Mouse (Mus musculus): ENCODE results near the gene Trir.

The Trir gene

DNA sequence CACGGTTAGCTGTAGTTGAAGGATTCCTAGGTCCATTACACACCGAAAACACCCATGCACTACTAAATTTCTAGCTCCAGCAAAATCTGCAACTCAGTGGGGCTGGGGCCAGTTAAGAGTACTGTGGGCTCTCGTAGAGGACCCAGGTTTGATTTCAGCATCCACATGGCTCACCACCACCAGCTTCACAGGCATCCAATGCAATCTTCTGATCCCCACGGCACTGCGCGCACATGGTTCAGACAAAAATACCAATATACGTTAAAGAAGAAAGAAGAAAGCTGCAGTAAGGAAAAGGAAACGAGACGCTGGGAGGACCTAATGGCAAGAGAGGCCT lies 9.7 kb downstream of the Trir start:
- DNase-seq (ENCODE audit: low spot score in 2 of 2): no peak

- peak; percentile 86 to 88 for DNase-seq (ENCODE audit: low spot score in 2 of 2)
These were observed 10.2 kb downstream of the Trir start, which contains the start of gene Tnpo2 for GRCm38 (mm10) chr8:85036718-85037365. TSS of gene Tnpo2 (plus strand) at chr8:85036915.

DNA sequence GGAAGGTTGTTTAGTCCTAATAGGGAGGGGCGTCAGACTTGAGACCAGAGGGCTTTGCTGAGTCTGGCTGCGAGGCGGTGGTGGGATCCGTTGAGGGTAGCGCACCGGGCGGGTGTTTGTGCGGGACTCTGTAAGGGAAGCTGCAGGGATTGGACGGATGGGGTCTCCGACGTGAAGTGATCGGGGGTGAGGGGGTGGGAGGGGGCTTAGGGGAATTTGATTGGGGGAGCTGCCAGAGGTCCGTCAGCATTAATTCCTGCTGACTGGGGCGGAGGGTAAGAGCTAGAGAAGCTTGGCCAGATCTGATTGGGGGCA lies 10.7 kb downstream of the Trir start:
- no peak for DNase-seq (ENCODE audit: low spot score in 2 of 2)

DNA sequence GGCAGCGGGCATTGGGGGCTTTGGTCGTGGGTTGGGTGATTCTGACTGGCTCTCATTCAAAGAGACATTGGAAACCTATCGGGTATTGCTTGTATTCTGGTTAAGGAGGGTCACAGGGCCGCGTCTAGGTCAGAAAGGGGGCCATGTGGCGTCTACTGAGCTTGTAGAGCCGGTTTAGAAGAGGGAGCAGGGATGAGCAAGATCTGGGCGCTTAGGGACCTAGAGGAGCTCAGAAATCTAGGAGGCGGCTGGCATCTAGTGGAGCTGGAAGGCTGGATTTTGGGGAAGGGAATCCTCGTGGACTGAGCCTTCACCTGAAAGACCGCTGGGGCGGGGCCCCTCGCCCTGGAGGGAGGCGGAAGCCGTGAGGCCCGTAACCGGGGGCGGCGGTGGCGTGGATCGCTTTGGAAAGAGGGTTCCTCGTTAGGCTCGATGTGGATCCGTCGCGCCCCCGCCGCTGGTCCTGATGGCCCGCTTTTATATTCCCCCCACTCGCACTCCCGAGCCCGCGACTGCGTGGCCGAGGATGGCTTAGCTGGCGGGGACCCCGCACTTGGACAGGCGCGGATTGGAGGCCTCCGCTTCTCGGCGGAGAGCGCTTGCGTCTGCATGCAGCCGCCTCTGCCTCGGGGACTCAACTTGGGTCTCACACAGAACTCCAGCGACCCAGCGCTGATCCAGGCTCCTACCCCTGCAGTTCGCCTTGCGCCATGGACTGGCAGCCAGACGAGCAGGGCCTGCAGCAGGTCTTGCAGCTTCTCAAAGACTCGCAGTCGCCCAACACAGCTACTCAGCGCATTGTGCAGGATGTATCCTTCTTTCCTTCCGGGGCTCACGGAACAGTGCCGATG lies 11.3 kb downstream of the Trir start:
- DNase-seq (ENCODE audit: low spot score in 2 of 2): peak; percentile 14 to 26

DNA sequence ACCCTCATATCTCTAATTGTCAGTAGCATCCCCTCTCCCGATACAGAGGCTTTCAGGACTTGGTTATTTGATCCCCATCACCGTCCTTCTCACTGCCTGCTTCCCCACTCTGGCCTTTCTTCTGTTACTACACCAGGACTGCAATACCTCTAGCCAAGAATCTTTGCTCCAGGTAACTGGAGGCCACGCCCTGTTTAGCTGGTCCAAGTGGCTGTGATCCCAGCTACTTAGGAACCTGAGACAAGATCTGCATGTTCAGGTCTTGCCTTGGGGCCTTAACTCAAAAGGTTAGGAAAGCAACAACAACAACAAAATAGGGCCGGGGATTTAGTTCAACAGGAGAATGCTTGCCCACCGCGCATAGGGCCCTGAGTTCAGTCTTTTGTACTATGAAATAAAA lies 17.0 kb downstream of the Trir start:
- no peak for DNase-seq (ENCODE audit: low spot score in 2 of 2)

DNA sequence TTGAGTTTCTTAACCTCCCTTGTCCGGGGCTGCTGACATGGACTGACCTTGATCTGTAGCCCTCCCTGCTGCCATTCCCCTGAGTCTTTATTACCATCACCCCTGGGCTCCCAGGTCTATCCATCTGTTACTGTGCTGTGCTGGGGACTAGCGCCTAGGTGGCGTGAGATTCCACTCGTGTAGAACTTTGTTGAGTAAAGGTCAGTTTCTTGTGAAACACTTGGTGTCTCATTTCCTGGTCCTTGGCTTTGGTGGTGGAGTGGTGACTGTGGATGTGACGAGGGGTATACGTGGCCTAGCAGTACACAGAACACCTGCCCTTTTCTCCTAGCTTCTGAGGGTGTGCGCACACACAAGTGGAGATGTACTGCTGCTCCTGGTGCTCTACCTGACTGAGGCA lies 30.7 kb downstream of the Trir start:
- DNase-seq (ENCODE audit: low spot score in 2 of 2): no peak

DNA sequence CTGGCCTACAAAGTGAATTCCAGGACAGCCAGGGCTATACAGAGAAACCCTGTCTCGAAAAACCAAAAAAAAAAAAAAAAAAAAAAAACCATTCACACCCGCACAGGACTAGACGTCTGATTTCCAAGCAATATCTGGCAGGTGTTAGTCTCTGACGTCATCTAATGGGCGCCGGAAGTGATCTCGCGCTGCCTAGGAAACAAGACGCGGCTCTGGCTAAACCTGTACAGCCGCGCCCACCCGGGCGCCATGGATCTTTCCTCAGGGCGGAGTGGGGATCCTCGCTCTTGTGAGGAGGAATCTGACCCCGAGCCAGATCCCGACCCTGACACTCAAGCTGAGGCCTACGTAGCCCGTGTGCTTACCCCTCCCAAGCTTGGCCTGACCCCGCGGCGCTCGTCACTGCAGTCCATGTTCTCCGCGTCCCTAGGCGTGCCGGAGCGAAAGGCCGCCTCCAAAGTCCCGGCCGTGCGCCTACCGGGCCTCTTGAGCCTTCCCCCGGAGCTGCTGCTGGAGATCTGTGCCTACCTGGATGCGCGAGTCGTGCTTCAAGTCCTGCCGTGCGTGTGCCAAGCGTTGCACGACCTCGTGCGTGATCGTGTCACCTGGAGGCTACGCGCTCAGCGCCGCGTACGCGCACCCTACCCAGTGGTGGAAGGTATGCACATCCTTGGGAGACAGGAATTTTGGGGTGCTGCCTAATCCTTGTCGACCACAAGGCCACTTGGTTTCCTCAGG lies 33.4 kb downstream of the Trir start, which contains the start of gene Fbxw9:
Fbxw9 (plus strand) TSS at position 177 of the 738 bp plus-strand sequence.
- peak; percentile 90 to 91 for DNase-seq (ENCODE audit: low spot score in 2 of 2)

DNA sequence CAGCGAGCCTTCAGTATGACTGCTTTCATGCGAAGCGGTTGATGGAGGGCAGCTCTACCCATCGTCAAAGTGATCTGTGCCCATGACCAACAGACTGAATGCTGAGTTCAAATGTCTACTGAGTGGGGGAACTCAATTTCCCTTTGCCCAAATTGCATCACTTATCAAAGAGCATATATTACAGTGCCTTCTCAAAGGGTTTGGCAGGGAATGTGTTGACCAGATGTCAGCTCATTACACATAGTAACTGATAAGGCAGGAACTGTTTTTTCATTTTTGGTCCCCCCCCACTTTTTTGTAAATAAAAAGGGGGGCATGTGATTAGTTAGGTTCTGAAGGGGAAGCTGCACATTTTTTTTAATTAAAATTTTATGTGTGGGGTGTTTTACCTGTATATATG lies 36.0 kb downstream of the Trir start:
- DNase-seq (ENCODE audit: low spot score in 2 of 2): no peak

- no peak for DNase-seq (ENCODE audit: low spot score in 2 of 2)
These were observed 38.6 kb downstream of the Trir start for GRCm38 (mm10) chr8:85065213-85065612.

DNA sequence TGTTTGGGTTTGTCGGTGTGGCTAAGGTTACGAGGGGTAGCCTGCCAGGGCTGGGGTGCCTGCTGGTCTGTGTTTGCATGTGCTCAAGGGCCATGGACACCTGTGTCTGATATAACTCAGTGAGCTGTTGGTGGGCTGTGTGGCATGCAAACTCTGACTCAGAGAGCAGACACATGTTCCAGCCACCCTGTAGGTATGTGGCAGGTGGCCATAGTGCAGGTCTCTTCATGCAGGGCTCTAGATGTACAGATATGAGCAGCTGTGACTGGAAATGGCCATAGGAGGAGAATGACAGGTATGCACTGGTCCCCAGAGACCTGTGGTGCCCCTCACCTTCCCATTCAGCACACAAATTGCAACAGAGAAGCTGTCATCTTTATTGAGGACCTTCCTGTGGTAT lies 40.5 kb downstream of the Trir start:
- no peak for DNase-seq (ENCODE audit: low spot score in 2 of 2)

- DNase-seq (ENCODE audit: low spot score in 2 of 2): no peak
These were observed 41.4 kb downstream of the Trir start, which contains the start of gene Gm5741 for GRCm38 (mm10) chr8:85067982-85068381. TSS of gene Gm5741 (minus strand) at chr8:85067982.

DNA sequence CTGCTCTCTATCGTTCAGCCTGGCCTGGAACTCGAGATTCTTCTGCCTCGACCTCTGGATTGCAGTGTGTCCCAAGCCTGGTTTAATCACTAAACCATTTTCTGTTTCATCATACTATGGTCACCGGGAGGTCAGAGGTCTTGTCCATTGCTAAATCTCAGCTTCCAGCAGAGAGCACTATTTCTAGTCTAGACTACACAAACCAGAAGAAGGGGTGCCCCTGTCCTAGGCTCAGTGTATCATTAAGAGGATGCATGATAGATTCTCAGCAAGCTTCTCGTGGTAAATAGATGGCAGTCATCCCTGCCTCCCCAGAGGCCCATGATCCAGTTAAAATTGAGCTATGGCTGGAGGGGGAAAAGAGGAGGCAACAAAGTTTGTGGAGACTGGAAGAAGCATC lies 44.4 kb downstream of the Trir start:
- DNase-seq (ENCODE audit: low spot score in 2 of 2): no peak

- DNase-seq (ENCODE audit: low spot score in 2 of 2): peak; percentile 86 to 91
These were observed 45.1 kb downstream of the Trir start, which contains the start of gene Dhps for GRCm38 (mm10) chr8:85071514-85072281. TSS of gene Dhps (plus strand) at chr8:85071757.

GRCm38 (mm10) chr8:85072364-85072929 lies 45.8 kb downstream of the Trir start:
- no peak for DNase-seq (ENCODE audit: low spot score in 2 of 2)

- no peak for DNase-seq (ENCODE audit: low spot score in 2 of 2)
These were observed 46.5 kb downstream of the Trir start for GRCm38 (mm10) chr8:85073041-85073612.

- no peak for DNase-seq (ENCODE audit: low spot score in 2 of 2)
These were observed 47.5 kb downstream of the Trir start for GRCm38 (mm10) chr8:85074167-85074566.

DNA sequence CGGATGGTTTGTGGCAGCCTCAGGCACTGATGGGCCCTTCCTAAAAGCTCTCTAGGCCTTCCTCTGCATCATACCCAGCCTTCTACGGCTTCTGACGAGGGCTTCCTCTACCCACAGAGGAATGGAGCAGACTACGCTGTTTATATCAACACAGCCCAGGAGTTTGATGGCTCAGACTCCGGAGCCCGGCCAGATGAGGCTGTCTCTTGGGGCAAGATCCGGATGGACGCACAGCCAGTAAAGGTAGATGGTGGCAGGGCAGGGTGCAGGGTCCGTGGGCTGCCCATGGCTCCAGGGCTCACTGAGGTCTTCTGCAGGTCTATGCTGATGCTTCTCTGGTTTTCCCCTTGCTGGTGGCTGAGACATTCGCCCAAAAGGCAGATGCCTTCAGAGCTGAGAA lies 48.0 kb downstream of the Trir start:
- DNase-seq (ENCODE audit: low spot score in 2 of 2): no peak

DNA sequence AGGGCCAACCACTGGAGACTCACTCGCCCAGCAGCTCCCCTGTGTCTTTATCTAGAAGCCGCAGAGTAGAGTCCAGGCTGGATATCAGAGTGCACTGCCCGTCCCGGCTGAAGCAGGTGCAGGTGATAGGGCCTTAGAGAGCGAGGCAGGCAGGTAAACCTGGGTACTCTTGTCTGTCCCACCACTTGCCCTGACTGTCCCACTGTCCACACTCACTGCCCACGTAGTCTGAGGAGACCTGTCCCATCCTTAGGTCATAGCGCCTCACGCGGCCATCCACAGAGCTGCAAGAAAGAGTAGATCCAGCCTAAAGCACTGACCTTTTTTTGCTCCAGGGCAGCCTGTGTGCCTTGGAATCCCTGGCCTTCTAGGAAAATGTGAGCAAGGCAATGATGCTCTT lies 49.4 kb downstream of the Trir start:
- no peak for DNase-seq (ENCODE audit: low spot score in 2 of 2)

DNA sequence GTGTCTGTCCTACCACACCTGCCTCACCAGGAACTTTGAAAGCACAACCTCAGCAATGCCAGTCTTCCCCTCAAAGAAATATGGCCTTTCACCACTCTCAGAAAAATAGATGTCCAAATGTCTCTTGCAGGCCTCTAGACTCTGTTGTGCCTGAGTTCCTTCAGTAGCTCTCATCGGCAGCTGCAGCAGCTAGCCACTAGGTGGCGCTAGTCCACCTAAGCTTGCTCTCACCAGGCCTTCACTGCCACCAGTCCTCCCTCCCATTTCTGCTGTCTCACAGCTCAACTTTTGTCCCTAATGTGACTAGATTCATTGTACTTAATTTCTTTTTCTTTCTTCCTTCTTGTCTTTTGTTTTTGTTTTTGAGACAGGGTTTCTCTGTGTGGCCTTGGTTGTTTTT lies 50.4 kb downstream of the Trir start:
- DNase-seq (ENCODE audit: low spot score in 2 of 2): peak; percentile 68 to 77
